Mouse (Mus musculus): Measurements from ENCODE around the gene Ppp1cb.

DNA sequence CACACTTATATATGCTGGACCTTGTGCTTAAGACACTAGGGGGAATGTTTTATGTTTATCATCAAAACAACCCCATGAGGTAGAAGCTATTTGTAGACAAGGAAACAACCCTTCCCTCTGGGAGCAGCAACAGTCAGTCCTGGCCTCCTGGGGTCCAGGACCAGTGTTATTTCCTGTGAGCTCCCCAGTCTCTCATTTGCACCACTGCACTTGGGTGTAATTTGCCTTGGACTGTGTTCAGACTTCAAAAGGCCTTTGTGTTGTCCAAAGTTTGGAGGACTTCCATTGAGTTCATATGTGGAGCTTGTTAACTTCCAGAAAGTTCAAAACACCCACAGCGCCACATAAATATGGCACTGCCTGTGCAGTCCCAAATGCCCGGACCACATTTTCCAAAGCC, 45.6 kb upstream of the Ppp1cb start:
- no peak for TF ChIP-seq CTCF (conservative IDR thresholded peaks at IDR 0.05; ENCODE audit: low read length)
- no peak for TF ChIP-seq POU5F1 (IDR thresholded peaks at IDR 0.05; ENCODE audit: borderline replicate concordance, low read length)
- TF ChIP-seq NANOG (IDR thresholded peaks at IDR 0.05; ENCODE audit: borderline replicate concordance, low read length) = no peak
